Mouse (Mus musculus): Measurements from ENCODE around the gene Gprin1. TPM values are rescaled to one million over a fixed set of nuclear protein-coding genes. Genes with fewer than 3 reads are reported as not detected.

Gene Gprin1
- total RNA-seq (2012; rRNA removed) (not detected in 2 replicates), polyA plus RNA-seq (2012; ENCODE audit: insufficient read depth in 1 of 2, insufficient read length in 2 of 2, low read depth in 1 of 2, low replicate concordance in 2 of 2, missing spikeins in 1 of 2) (not detected)

DNA sequence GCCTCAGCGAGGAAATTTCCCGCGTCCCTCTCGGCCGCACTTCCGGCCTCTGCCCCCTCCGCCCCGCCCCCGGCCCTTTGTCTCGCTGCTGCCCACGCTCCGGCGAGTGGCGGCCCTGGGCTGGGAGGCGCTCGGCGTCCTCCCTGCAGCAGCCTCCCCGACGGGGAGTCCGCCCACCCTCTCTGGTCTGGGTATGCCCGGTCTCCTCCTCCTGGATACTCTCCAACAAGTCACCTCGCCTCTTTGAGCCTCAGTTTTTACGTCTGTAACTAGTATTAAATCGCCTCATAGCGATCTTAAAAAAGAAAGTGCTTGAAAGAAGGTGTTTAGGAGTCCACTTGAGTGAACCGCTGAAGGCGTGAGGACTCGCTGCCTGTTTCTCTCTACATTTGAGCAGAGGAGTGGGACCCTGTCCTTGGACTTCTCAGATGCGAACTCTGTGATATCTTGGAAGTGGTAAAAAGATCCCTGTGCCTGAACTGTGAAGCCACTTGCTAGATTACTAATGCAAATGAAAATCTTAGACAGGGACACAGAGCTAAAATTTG lies at the start of gene Gprin1:
Gene Gprin1, minus strand, starts transcription at position 11 of the 548 bp plus-strand sequence.
- Histone ChIP-seq H3K27me3 (ENCODE audit: control insufficient read depth in 1 of 2, insufficient read depth in 2 of 2, low read length in 2 of 2) (no peaks in the 10 kb centered on the region; a peak in 1 of 4 replicates), H3K9me3 (replicated peaks; ENCODE audit: insufficient read depth, low read length) (no peaks in the 10 kb centered on the region), H3K9ac (ENCODE audit: control insufficient read depth, low read depth, low read length, poor library complexity, severe bottlenecking) (no peak within 1 kb of the TSS), H3K27ac (ENCODE audit: control insufficient read depth, low read depth, low read length) (no peak within 1 kb of the TSS), H3K4me3 (ENCODE audit: control insufficient read depth in 1 of 2, insufficient read depth in 1 of 2, low read depth in 2 of 2, low read length in 2 of 2) (no peak within 1 kb of the TSS), H3K36me3 (ENCODE audit: control insufficient read depth in 1 of 2, insufficient read depth in 2 of 2, low read length in 2 of 2) (no peaks in the 10 kb centered on the region), H3K79me2 (ENCODE audit: control insufficient read depth, insufficient read depth, low read length, poor library complexity) (no peaks in the 10 kb centered on the region), H3K4me1 (ENCODE audit: control insufficient read depth in 1 of 2, insufficient read depth in 2 of 2, low read length in 2 of 2) (no peaks in the 10 kb centered on the region)
- no peak for DNase-seq (ENCODE audit: low read depth, low spot score)
- TF ChIP-seq RAD21 (IDR thresholded peaks at IDR 0.05; ENCODE audit: low read depth, low read length): no peak

DNA sequence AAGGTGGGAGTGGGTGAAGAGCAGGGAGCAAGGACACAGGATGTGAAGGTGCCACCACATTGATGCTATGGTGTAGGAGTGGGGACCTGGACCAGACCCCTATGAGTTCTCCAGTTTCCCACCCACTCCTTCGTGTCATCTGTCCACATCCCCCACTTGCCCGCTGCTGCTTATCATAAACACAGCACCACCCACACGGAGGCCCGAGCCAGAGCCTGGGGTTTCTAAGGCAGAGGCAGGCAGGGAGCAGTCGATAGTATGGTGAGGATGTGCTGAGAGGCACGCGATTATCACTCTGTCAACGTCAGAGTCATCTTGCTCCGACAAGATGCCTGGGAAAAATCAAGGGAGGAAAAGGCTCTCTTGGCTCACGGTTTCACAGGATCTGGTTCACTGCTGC lies 49.1 kb upstream of the Gprin1 start:
- no peaks in the 10 kb centered on the region for H3K36me3 ChIP-seq (ENCODE audit: control insufficient read depth in 1 of 2, insufficient read depth in 2 of 2, low read length in 2 of 2)
- no peak overlapping the region for H3K9ac ChIP-seq (ENCODE audit: control insufficient read depth, low read depth, low read length, poor library complexity, severe bottlenecking)
- no peaks in the 10 kb centered on the region for H3K27me3 ChIP-seq (ENCODE audit: control insufficient read depth in 1 of 2, insufficient read depth in 2 of 2, low read length in 2 of 2)

DNA sequence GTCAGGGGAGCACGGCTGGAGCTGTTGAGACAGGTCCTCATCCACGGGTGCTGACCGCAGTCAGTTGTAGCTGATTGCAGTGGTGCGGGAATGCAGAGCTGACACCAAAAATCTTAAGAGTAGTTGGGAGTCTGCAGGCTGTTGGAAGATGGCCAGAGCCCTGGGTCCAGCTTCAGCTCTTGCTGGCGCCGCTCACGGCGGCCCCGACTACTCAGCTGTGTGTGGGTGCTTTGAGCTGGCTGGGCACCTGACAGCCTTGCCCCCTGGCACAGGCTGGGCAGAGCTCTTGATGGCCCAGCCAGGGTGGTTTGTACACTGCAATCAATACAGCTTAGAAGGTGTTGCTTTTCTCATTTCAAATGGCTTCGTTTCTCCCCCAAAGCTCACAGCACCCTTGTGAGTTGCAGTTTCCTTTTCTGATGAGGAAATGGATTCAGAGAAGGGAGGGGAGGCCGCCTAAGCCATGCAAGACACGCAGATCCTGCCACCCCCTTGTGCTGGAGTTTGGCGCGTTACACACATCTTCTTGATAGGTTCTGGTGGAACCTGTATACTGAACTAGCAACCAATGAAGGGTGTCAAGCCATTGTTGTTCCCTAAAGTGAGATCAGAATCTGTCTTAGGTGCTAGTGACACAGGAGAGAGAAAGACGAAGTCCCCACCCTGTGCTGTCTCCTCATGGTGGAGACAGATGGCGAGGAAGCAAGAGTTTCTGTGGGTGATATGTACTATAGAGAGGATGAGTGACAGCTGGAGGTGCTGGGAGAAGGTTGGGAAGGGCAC lies 48.4 kb upstream of the Gprin1 start:
- Histone ChIP-seq H3K36me3 (ENCODE audit: control insufficient read depth in 1 of 2, insufficient read depth in 2 of 2, low read length in 2 of 2) (no peaks in the 10 kb centered on the region), H3K4me3 (ENCODE audit: control insufficient read depth in 1 of 2, insufficient read depth in 1 of 2, low read depth in 2 of 2, low read length in 2 of 2) (peak overlapping the region; percentile 27 to 31; a peak in 3 of 4 replicates), H3K9ac (ENCODE audit: control insufficient read depth, low read depth, low read length, poor library complexity, severe bottlenecking) (peak overlapping the region; percentile 22; the same call in 1 of the 2 replicates), H3K4me1 (ENCODE audit: control insufficient read depth in 1 of 2, insufficient read depth in 2 of 2, low read length in 2 of 2) (peaks cover 2 to 15% of the 10 kb centered on the region in 2 experiments; a peak in 3 of 4 replicates), H3K27me3 (ENCODE audit: control insufficient read depth in 1 of 2, insufficient read depth in 2 of 2, low read length in 2 of 2) (no peaks in the 10 kb centered on the region), H3K9me3 (replicated peaks; ENCODE audit: insufficient read depth, low read length) (no peaks in the 10 kb centered on the region), H3K79me2 (ENCODE audit: control insufficient read depth, insufficient read depth, low read length, poor library complexity) (no peaks in the 10 kb centered on the region), H3K27ac (ENCODE audit: control insufficient read depth, low read depth, low read length) (no peak overlapping the region)
- TF ChIP-seq MXI1 (IDR thresholded peaks at IDR 0.05; ENCODE audit: low read depth, low read length) (peak; percentile 32; the same call in 1 of the 2 replicates), MAX (IDR thresholded peaks at IDR 0.05; ENCODE audit: low read length) (peak; percentile 52), MAZ (IDR thresholded peaks at IDR 0.05; ENCODE audit: low read depth, low read length) (no peak)
- DNase-seq (ENCODE audit: low read depth, low spot score): peak; percentile 55

More for the DNA sequence above, 49.1 kb upstream of the Gprin1 start:
- TF ChIP-seq MXI1 (IDR thresholded peaks at IDR 0.05; ENCODE audit: low read depth, low read length) (0 out of 2 replicates have a peak, but pooled peaks have one; percentile 11), MAZ (IDR thresholded peaks at IDR 0.05; ENCODE audit: low read depth, low read length) (no peak), MYB (IDR thresholded peaks at IDR 0.05; ENCODE audit: low read depth, low read length) (no peak), ZC3H11A (IDR thresholded peaks at IDR 0.05; ENCODE audit: low read depth, low read length) (no peak), JUND (IDR thresholded peaks at IDR 0.05; ENCODE audit: low read depth, low read length) (no peak), TCF12 (IDR thresholded peaks at IDR 0.05; ENCODE audit: low read depth, low read length) (peak; percentile 21; the same call in 1 of the 2 replicates), GATA1 (IDR thresholded peaks at IDR 0.05; ENCODE audit: low read depth, low read length) (peak; percentile 18; the same call in 1 of the 2 replicates), MAFK (IDR thresholded peaks at IDR 0.05; ENCODE audit: borderline replicate concordance, low read depth, low read length) (no peak), EP300 (IDR thresholded peaks at IDR 0.05; ENCODE audit: low read depth in 1 of 2, low read length in 2 of 2) (peak in 1 of 2 experiments; percentile 52; a peak in 2 of 4 replicates), USF2 (IDR thresholded peaks at IDR 0.05; ENCODE audit: borderline replicate concordance in 1 of 2, insufficient read depth in 1 of 2, low read depth in 1 of 2, low read length in 2 of 2) (no peak)
- DNase-seq (ENCODE audit: low read depth, low spot score): peak; percentile 60
- H3K27ac ChIP-seq (ENCODE audit: control insufficient read depth, low read depth, low read length): no peak overlapping the region
- H3K4me1 ChIP-seq (ENCODE audit: control insufficient read depth in 1 of 2, insufficient read depth in 2 of 2, low read length in 2 of 2): peaks cover 2 to 15% of the 10 kb centered on the region in 2 experiments; a peak in 3 of 4 replicates
- H3K4me3 ChIP-seq (ENCODE audit: control insufficient read depth in 1 of 2, insufficient read depth in 1 of 2, low read depth in 2 of 2, low read length in 2 of 2): peak overlapping the region; percentile 27; a peak in 2 of 4 replicates
- H3K9me3 ChIP-seq (replicated peaks; ENCODE audit: insufficient read depth, low read length): no peaks in the 10 kb centered on the region
- no peaks in the 10 kb centered on the region for H3K79me2 ChIP-seq (ENCODE audit: control insufficient read depth, insufficient read depth, low read length, poor library complexity)
